Mouse (Mus musculus): ENCODE results near the gene Nek5.

DNA sequence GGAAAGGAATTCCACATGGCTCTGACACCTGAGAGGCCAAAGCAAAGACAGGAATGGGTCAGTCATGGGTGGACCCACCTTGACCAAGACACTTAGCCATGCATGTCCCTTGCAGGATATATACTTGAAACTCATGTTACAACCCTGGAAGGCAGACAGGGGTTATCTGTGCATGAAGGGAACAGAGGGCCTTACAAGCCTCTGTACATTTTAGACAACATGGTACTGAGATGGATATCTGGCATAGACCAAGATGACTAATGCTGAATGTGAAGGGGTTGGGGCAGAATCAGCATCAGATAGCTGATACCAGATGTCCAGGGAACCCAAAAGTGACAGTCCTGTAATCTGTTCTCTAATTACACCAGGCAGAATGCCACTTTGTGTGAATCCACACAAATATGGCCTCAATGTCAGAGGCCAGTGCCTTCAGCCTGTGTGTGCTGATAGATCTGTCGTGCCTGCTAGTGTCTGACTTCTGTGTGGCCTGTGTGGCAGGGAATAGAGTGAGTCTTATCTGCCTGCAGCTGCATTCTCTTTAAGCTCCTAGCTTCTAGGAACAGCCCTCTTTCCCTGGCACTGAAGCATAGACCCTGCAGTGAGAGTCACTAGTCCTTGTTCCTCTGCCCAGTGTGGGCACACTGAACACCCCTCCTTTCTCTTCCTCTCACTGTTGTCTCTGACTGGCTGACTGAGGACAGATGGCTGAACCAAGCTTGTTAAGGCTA, 19.1 kb upstream of the Nek5 start:
- TF ChIP-seq TAL1 (IDR thresholded peaks at IDR 0.05; ENCODE audit: low read length) (no peak), GATA1 (IDR thresholded peaks at IDR 0.05; ENCODE audit: low read length) (no peak)

All from erythroblast, embryonic 14.5 days (primary cell).